Mouse (Mus musculus): ENCODE measurements around the gene Eif2d. TPM values are rescaled to one million over a fixed set of nuclear protein-coding genes. Genes with fewer than 3 reads are reported as not detected.

Eif2d gene
- polyA plus RNA-seq, 2 experiments = 19.0 to 30.1 TPM

- peaks cover 40% of the 10 kb centered on the region for H3K36me3 ChIP-seq (replicated peaks; ENCODE audit: control insufficient read depth, insufficient read depth, low read depth)
- DNase-seq (ENCODE audit: low read depth in 3 of 3, low spot score in 3 of 3) = no peak
Measured at GRCm38 (mm10) chr1:131175189-131175588, 22.2 kb downstream of the Eif2d start.

GRCm38 (mm10) chr1:131175819-131176218, 22.8 kb downstream of the Eif2d start:
- H3K4me2 ChIP-seq (ENCODE audit: low read depth) = no peak overlapping the region
- H3K4me1 ChIP-seq (replicated peaks; ENCODE audit: control insufficient read depth in 2 of 2, insufficient read depth in 2 of 2, low read length in 1 of 2) = no peaks in the 10 kb centered on the region
- H3K4me3 ChIP-seq (ENCODE audit: insufficient read depth in 1 of 2, low read depth in 2 of 2, low read length in 2 of 2) = no peak overlapping the region
- no peak for DNase-seq (ENCODE audit: low read depth in 3 of 3, low spot score in 3 of 3)
- no peak overlapping the region for H3K9ac ChIP-seq (replicated peaks)
- TF ChIP-seq CTCF (IDR thresholded peaks at IDR 0.05; ENCODE audit: low read depth) (no peak), EP300 (IDR thresholded peaks at IDR 0.05; ENCODE audit: low read depth) (no peak)
- 85% methylated on average over 8 of the region's 8 CpGs for WGBS (ENCODE audit: insufficient replicate concordance)
- no peaks in the 10 kb centered on the region for H3K9me3 ChIP-seq (ENCODE audit: control insufficient read depth, low read length)
- peaks cover 40% of the 10 kb centered on the region for H3K36me3 ChIP-seq (replicated peaks; ENCODE audit: control insufficient read depth, insufficient read depth, low read depth)
- H3K27me3 ChIP-seq (ENCODE audit: control insufficient read depth, insufficient read depth, low read length) = no peaks in the 10 kb centered on the region
- no peak overlapping the region for H3K27ac ChIP-seq
- ATAC-seq (ENCODE audit: insufficient read depth) = no peak

More at GRCm38 (mm10) chr1:131175189-131175588, 22.2 kb downstream of the Eif2d start:
- no peak overlapping the region for H3K9ac ChIP-seq (replicated peaks)
- no peak overlapping the region for H3K4me3 ChIP-seq (ENCODE audit: insufficient read depth in 1 of 2, low read depth in 2 of 2, low read length in 2 of 2)
- H3K27me3 ChIP-seq (ENCODE audit: control insufficient read depth, insufficient read depth, low read length) = no peaks in the 10 kb centered on the region
- no peak overlapping the region for H3K4me2 ChIP-seq (ENCODE audit: low read depth)
- ATAC-seq (ENCODE audit: insufficient read depth) = no peak
- no peak overlapping the region for H3K27ac ChIP-seq
- TF ChIP-seq EP300 (IDR thresholded peaks at IDR 0.05; ENCODE audit: low read depth) = no peak
- TF ChIP-seq CTCF (IDR thresholded peaks at IDR 0.05; ENCODE audit: low read depth) = no peak
- H3K4me1 ChIP-seq (replicated peaks; ENCODE audit: control insufficient read depth in 2 of 2, insufficient read depth in 2 of 2, low read length in 1 of 2) = no peaks in the 10 kb centered on the region
- no peaks in the 10 kb centered on the region for H3K9me3 ChIP-seq (ENCODE audit: control insufficient read depth, low read length)
- 83% methylated on average over 1 of the region's 1 CpGs for WGBS (ENCODE audit: insufficient replicate concordance)

- no peak for TF ChIP-seq CTCF (IDR thresholded peaks at IDR 0.05; ENCODE audit: low read depth)
- no peak for TF ChIP-seq EP300 (IDR thresholded peaks at IDR 0.05; ENCODE audit: low read depth)
- no peak overlapping the region for H3K9ac ChIP-seq (replicated peaks)
- no peak overlapping the region for H3K27ac ChIP-seq
- no peak overlapping the region for H3K4me3 ChIP-seq (ENCODE audit: insufficient read depth in 1 of 2, low read depth in 2 of 2, low read length in 2 of 2)
- no peak overlapping the region for H3K4me2 ChIP-seq (ENCODE audit: low read depth)
- DNase-seq (ENCODE audit: low read depth in 3 of 3, low spot score in 3 of 3) (no peak), ATAC-seq (ENCODE audit: insufficient read depth) (no peak)
- H3K9me3 ChIP-seq (ENCODE audit: control insufficient read depth, low read length) = no peaks in the 10 kb centered on the region
- H3K27me3 ChIP-seq (ENCODE audit: control insufficient read depth, insufficient read depth, low read length) = no peaks in the 10 kb centered on the region
- no peaks in the 10 kb centered on the region for H3K4me1 ChIP-seq (replicated peaks; ENCODE audit: control insufficient read depth in 2 of 2, insufficient read depth in 2 of 2, low read length in 1 of 2)
- WGBS (ENCODE audit: insufficient replicate concordance) = 78% methylated on average over 4 of the region's 4 CpGs
- H3K36me3 ChIP-seq (replicated peaks; ENCODE audit: control insufficient read depth, insufficient read depth, low read depth) = peaks cover 30% of the 10 kb centered on the region
Measured at GRCm38 (mm10) chr1:131177249-131177648, 24.3 kb downstream of the Eif2d start.

- 69% methylated on average over 5 of the region's 5 CpGs for WGBS (ENCODE audit: insufficient replicate concordance)
- Histone ChIP-seq H3K27ac (no peak overlapping the region), H3K9me3 (ENCODE audit: control insufficient read depth, low read length) (no peaks in the 10 kb centered on the region), H3K4me1 (replicated peaks; ENCODE audit: control insufficient read depth in 2 of 2, insufficient read depth in 2 of 2, low read length in 1 of 2) (no peaks in the 10 kb centered on the region), H3K9ac (replicated peaks) (no peak overlapping the region), H3K36me3 (replicated peaks; ENCODE audit: control insufficient read depth, insufficient read depth, low read depth) (peaks cover 24% of the 10 kb centered on the region), H3K4me2 (ENCODE audit: low read depth) (no peak overlapping the region), H3K4me3 (ENCODE audit: insufficient read depth in 1 of 2, low read depth in 2 of 2, low read length in 2 of 2) (no peak overlapping the region), H3K27me3 (ENCODE audit: control insufficient read depth, insufficient read depth, low read length) (no peaks in the 10 kb centered on the region)
- no peak for TF ChIP-seq EP300 (IDR thresholded peaks at IDR 0.05; ENCODE audit: low read depth)
- TF ChIP-seq CTCF (IDR thresholded peaks at IDR 0.05; ENCODE audit: low read depth) = no peak
- ATAC-seq (ENCODE audit: insufficient read depth) (no peak), DNase-seq (ENCODE audit: low read depth in 3 of 3, low spot score in 3 of 3) (no peak)
Measured at GRCm38 (mm10) chr1:131178083-131178482, 25.1 kb downstream of the Eif2d start.

- Histone ChIP-seq H3K4me3 (ENCODE audit: insufficient read depth in 1 of 2, low read depth in 2 of 2, low read length in 2 of 2) (no peak overlapping the region), H3K9me3 (ENCODE audit: control insufficient read depth, low read length) (no peaks in the 10 kb centered on the region), H3K36me3 (replicated peaks; ENCODE audit: control insufficient read depth, insufficient read depth, low read depth) (peaks cover 9% of the 10 kb centered on the region), H3K27me3 (ENCODE audit: control insufficient read depth, insufficient read depth, low read length) (no peaks in the 10 kb centered on the region), H3K4me2 (ENCODE audit: low read depth) (no peak overlapping the region), H3K9ac (replicated peaks) (no peak overlapping the region), H3K4me1 (replicated peaks; ENCODE audit: control insufficient read depth in 2 of 2, insufficient read depth in 2 of 2, low read length in 1 of 2) (no peaks in the 10 kb centered on the region), H3K27ac (no peak overlapping the region)
- 77% methylated on average over 7 of the region's 7 CpGs for WGBS (ENCODE audit: insufficient replicate concordance)
- ATAC-seq (ENCODE audit: insufficient read depth) (no peak), DNase-seq (ENCODE audit: low read depth in 3 of 3, low spot score in 3 of 3) (no peak)
- no peak for TF ChIP-seq EP300 (IDR thresholded peaks at IDR 0.05; ENCODE audit: low read depth)
- TF ChIP-seq CTCF (IDR thresholded peaks at IDR 0.05; ENCODE audit: low read depth) = no peak
Measured at GRCm38 (mm10) chr1:131180386-131180785, 27.4 kb downstream of the Eif2d start.

Measured in liver, embryonic 14.5 days (tissue).